Mouse (Mus musculus) embryonic facial prominence, embryonic 12.5 days (tissue): ENCODE results near the gene Gm20518. TPM values are rescaled to one million over a fixed set of nuclear protein-coding genes. Genes with fewer than 3 reads are reported as not detected.

Source experiments
- ATAC-seq: fragments of 200-750 bp; cut with Nextera tagmentation; 2 replicates; pipeline ENCODE4 v1.8.0; 2017; ENCODE audit not compliant: insufficient number of reproducible peaks, insufficient read depth, low FRiP score, low TSS enrichment
- H3K27ac ChIP-seq: fragments of 300-500 bp; sonication (generic); 2 replicates; pipeline ENCODE4 v1.5.1; 2016; ENCODE audit warnings: mild to moderate bottlenecking
- H3K27me3 ChIP-seq: fragments of 300-500 bp; sonication (generic); 2 replicates; pipeline ENCODE4 v1.6.1; 2016; ENCODE audit warnings: mild to moderate bottlenecking, moderate library complexity
- H3K36me3 ChIP-seq: fragments of 300-500 bp; sonication (generic); 2 replicates; pipeline ENCODE4 v1.6.1; 2016; ENCODE audit warnings: mild to moderate bottlenecking
- H3K4me1 ChIP-seq: fragments of 300-500 bp; sonication (generic); 2 replicates; pipeline ENCODE4 v1.6.1; 2016
- H3K4me2 ChIP-seq: fragments of 300-500 bp; sonication (generic); replicated peaks from 2 replicates; pipeline ENCODE4 v1.6.1; 2016; ENCODE audit warnings: mild to moderate bottlenecking, moderate library complexity
- H3K4me3 ChIP-seq: fragments of 300-500 bp; sonication (generic); 2 replicates; pipeline ENCODE4 v1.5.1; 2016; ENCODE audit warnings: mild to moderate bottlenecking
- H3K9ac ChIP-seq: fragments of 300-500 bp; sonication (generic); 2 replicates; pipeline ENCODE4 v1.6.1; 2016; ENCODE audit warnings: mild to moderate bottlenecking, moderate library complexity
- H3K9me3 ChIP-seq: fragments of 300-500 bp; sonication (generic); 2 replicates; pipeline ENCODE4 v1.6.1; 2016; ENCODE audit warnings: mild to moderate bottlenecking, moderate library complexity
- WGBS: fragments of 180-500 bp; shearing (Covaris S2); methylation state at CpG from one replicate; pipeline ENCODE4 v1.1.7; 2016; 5-methylcytosine and 5-hydroxymethylcytosine counted together
- polyA plus RNA-seq: library from polyadenylated mRNA; unstranded; fragments of >200 nt; fragmentation: Nextera tagmentation; extraction: Ambion mirVana; gene quantifications from 2 replicates; pipeline ENCODE4 v1.2.1, GENCODE M21; 2016

The Gm20518 gene
- polyA plus RNA-seq, 1 experiment from 2014 or later = 0.19 TPM

DNA sequence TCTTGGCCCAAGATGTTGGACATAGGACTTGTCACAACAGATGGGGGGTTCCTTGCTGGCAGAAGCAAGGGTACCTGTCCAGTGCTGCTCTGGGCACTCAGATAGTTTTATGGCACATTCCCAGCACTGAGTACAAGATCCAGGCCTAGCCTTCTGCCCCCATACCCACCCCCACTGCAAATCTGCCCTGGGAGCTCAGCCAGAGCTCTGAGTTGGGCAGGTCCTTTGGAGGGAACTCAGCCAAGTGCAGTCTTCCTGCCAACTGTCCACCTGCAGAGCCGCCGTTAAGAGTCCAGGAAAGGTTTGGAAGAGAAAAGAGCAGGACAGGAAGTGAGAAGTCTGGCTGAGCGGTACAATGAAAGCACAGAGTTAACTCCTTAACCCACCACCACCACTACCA is 1.1 kb upstream of the Gm20518 start:
- H3K4me3 ChIP-seq = no peak overlapping the region
- H3K27ac ChIP-seq = no peak overlapping the region
- H3K27me3 ChIP-seq = no peaks in the 10 kb centered on the region
- no peak overlapping the region for H3K9ac ChIP-seq
- 81% methylated on average over 3 of the region's 3 CpGs for WGBS
- H3K4me2 ChIP-seq = no peak overlapping the region
- ATAC-seq = no peak
- no peaks in the 10 kb centered on the region for H3K36me3 ChIP-seq
- H3K9me3 ChIP-seq = no peaks in the 10 kb centered on the region
- peaks cover 19% of the 10 kb centered on the region for H3K4me1 ChIP-seq

GRCm38 (mm10) chr16:17890917-17891566 is 429 bp downstream of the Gm20518 start:
- peak; percentile 59 for ATAC-seq
- H3K4me2 ChIP-seq = peak overlapping the region; percentile 85
- WGBS = under 1% methylated on average over 44 of the region's 44 CpGs
- H3K9me3 ChIP-seq = no peaks in the 10 kb centered on the region
- no peaks in the 10 kb centered on the region for H3K27me3 ChIP-seq
- H3K27ac ChIP-seq = peak overlapping the region; percentile 95
- H3K4me1 ChIP-seq = peaks cover 19% of the 10 kb centered on the region
- peak overlapping the region; percentile 98 for H3K9ac ChIP-seq
- H3K36me3 ChIP-seq = no peaks in the 10 kb centered on the region
- peak overlapping the region; percentile 97 for H3K4me3 ChIP-seq

DNA sequence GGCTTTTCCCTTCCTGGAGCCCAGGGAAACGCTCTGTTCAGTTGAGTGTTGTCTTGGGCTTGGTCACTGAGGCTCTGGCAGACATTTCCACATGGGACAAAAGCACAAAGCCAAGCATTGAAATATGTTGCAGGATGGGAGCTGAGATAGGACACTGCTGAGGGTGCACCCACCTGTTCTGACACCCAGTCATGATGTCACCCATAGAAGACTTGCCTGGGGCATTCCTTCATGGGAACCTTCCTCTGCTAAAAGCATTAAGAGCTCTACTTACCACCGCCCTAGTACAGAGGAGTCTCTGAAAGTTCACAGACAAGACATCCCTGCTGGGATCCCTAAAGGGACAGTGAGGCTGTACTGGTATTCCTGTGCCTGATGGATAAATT is 1.1 kb downstream of the Gm20518 start:
- Histone ChIP-seq H3K36me3 (no peaks in the 10 kb centered on the region), H3K27ac (no peak overlapping the region), H3K4me1 (peaks cover 19% of the 10 kb centered on the region), H3K9ac (peak overlapping the region; percentile 98), H3K9me3 (no peaks in the 10 kb centered on the region), H3K4me2 (peak overlapping the region; percentile 85), H3K27me3 (no peaks in the 10 kb centered on the region), H3K4me3 (peak overlapping the region; percentile 97)
- WGBS = 47% methylated on average over 2 of the region's 2 CpGs
- no peak for ATAC-seq

DNA sequence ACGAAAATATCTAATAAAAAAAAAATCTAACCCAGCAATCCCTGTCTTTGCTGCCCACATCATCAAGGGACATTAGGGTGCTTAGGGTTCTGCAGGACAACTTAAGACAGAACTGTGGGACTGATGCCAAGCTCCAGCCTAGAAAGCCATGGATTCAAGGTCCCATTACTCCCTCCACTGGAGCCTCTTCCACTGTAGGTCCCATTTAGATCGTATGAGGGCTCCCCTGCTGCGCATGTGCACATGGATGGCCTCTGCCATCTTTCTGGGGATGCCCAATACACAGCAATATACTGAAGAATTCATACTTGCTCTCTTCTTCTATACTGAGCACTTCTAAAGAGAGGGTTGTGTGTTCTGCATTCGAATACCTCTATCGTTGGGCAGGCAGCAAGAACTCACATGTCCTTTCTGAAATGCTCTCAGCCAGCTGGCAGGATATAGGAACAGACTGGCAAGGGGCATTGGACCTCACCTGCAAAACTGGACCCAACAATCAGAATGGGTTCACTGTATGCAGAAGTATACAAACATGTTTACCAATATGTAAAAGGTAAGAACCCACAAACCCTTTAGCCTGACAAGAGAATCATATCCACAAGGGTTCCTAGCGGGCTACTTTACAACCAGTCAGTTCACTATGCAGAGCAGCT is 1.7 kb downstream of the Gm20518 start:
- Histone ChIP-seq H3K27ac (no peak overlapping the region), H3K4me1 (peaks cover 19% of the 10 kb centered on the region), H3K4me3 (peak overlapping the region; percentile 97), H3K36me3 (no peaks in the 10 kb centered on the region; the same call in 1 of the 2 replicates), H3K9me3 (no peaks in the 10 kb centered on the region), H3K27me3 (no peaks in the 10 kb centered on the region), H3K9ac (peak overlapping the region; percentile 98; the same call in 1 of the 2 replicates), H3K4me2 (peak overlapping the region; percentile 85)
- no peak for ATAC-seq
- 84% methylated on average over 6 of the region's 6 CpGs for WGBS

DNA sequence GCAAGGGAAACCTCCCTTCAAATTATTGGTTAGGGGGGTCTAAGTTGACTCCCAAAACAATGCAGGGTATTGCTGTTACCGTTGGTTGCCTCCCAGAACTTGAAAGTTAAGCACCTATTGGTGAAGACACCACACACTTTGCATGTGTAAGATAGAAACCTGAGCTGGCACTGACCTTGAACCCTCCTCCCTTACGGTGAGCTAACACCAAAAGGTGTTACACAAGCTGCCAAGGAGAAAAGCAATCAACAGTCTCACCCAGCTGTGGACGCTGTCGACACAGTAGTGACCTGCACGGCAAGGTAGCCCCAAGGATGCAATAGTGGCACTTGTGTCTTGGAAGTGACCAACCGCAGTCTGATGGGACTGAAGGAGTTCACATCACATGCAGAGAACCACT is 7.4 kb downstream of the Gm20518 start:
- no peak overlapping the region for H3K4me2 ChIP-seq
- no peak overlapping the region for H3K27ac ChIP-seq
- ATAC-seq = no peak
- H3K4me3 ChIP-seq = no peak overlapping the region
- H3K36me3 ChIP-seq = peaks cover 12% of the 10 kb centered on the region
- no peaks in the 10 kb centered on the region for H3K4me1 ChIP-seq
- WGBS = 86% methylated on average over 6 of the region's 6 CpGs
- no peaks in the 10 kb centered on the region for H3K9me3 ChIP-seq
- H3K27me3 ChIP-seq = no peaks in the 10 kb centered on the region
- no peak overlapping the region for H3K9ac ChIP-seq

DNA sequence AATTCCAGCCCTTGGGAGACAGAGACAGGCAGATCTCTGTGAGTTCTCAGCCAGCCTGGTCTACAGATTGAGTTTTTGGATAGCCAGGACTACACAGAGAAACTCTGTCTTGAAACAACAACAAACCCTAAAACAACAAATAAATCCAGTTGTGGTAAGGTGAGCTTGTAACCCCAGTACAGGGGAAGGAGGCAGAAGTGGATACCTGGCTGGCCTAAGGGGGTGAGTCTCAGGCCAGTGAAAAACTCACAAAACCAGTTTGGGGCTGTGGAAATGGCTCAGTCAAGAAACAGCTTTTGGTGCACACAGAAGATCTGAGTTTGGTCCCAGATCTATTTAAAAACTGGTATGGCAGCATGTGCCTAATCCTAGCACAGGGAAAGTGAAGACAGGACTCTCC is 9.3 kb downstream of the Gm20518 start:
- Histone ChIP-seq H3K27ac (no peak overlapping the region), H3K4me2 (no peak overlapping the region), H3K9ac (no peak overlapping the region), H3K27me3 (no peaks in the 10 kb centered on the region), H3K4me1 (no peaks in the 10 kb centered on the region), H3K9me3 (no peaks in the 10 kb centered on the region), H3K36me3 (peaks cover 12% of the 10 kb centered on the region), H3K4me3 (no peak overlapping the region)
- ATAC-seq = no peak

DNA sequence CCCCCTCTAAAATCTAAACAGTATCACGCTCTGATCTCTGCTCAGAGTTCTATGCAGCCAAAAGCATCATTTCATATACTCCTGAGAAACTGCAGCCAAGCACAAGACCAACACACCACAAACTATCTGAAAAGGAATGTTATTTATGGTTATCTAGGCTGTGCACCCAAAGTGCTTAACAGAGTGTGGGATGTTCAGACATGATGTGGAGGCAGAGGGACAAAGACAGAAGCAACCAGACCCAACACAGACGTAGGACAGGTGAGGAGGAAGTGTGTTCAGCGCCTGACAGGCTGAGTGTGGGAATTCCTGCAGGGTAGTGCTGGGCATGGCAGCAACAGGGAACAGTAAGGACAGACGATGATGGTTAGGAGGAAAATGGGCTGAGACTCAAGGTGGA is 11.9 kb downstream of the Gm20518 start:
- H3K9ac ChIP-seq = no peak overlapping the region
- peaks cover 12% of the 10 kb centered on the region for H3K36me3 ChIP-seq
- no peaks in the 10 kb centered on the region for H3K27me3 ChIP-seq
- H3K9me3 ChIP-seq = no peaks in the 10 kb centered on the region
- no peak for ATAC-seq
- H3K4me1 ChIP-seq = no peaks in the 10 kb centered on the region
- H3K4me3 ChIP-seq = no peak overlapping the region
- no peak overlapping the region for H3K27ac ChIP-seq
- H3K4me2 ChIP-seq = no peak overlapping the region
- WGBS = 94% methylated on average over 4 of the region's 4 CpGs

- no peak overlapping the region for H3K4me2 ChIP-seq
- no peaks in the 10 kb centered on the region for H3K9me3 ChIP-seq
- no peak for ATAC-seq
- H3K4me3 ChIP-seq = no peak overlapping the region
- H3K27ac ChIP-seq = no peak overlapping the region
- H3K27me3 ChIP-seq = no peaks in the 10 kb centered on the region
- 91% methylated on average over 1 of the region's 1 CpGs for WGBS
- H3K36me3 ChIP-seq = peaks cover 25% of the 10 kb centered on the region
- no peaks in the 10 kb centered on the region for H3K4me1 ChIP-seq
- H3K9ac ChIP-seq = no peak overlapping the region
Measured at GRCm38 (mm10) chr16:17876096-17876495, 15.4 kb downstream of the Gm20518 start.

DNA sequence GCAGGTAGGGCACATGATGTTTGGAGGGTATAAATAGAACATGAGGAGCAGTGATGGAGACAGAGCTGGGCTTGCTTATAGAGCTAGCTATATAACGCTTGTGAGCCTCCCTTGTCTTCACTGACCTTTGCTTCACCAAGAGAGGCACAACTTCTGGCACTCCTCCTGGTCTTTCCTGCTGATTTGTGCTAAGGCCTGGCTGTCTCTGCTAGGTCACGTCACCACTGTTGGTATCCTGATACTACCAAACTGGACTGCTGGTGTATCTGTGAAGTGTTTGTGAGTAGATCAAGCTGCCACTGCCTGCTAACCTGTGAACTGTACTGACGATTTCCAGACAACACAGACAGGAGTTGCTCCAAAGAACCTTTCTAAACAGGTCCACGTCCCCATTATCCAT is 16.3 kb downstream of the Gm20518 start:
- ATAC-seq = no peak
- 81% methylated on average over 4 of the region's 4 CpGs for WGBS

GRCm38 (mm10) chr16:17872995-17873394 is 18.5 kb downstream of the Gm20518 start:
- Histone ChIP-seq H3K9ac (no peak overlapping the region), H3K4me2 (no peak overlapping the region), H3K4me1 (no peaks in the 10 kb centered on the region), H3K27me3 (no peaks in the 10 kb centered on the region), H3K36me3 (peaks cover 50% of the 10 kb centered on the region), H3K9me3 (no peaks in the 10 kb centered on the region), H3K4me3 (no peak overlapping the region), H3K27ac (no peak overlapping the region)
- 59% methylated on average over 4 of the region's 4 CpGs for WGBS
- no peak for ATAC-seq

More for the DNA sequence above, 16.3 kb downstream of the Gm20518 start:
- H3K9me3 ChIP-seq = no peaks in the 10 kb centered on the region
- H3K4me3 ChIP-seq = no peak overlapping the region
- H3K4me1 ChIP-seq = no peaks in the 10 kb centered on the region
- H3K27ac ChIP-seq = no peak overlapping the region
- peaks cover 32% of the 10 kb centered on the region for H3K36me3 ChIP-seq
- no peak overlapping the region for H3K4me2 ChIP-seq
- no peak overlapping the region for H3K9ac ChIP-seq
- no peaks in the 10 kb centered on the region for H3K27me3 ChIP-seq

DNA sequence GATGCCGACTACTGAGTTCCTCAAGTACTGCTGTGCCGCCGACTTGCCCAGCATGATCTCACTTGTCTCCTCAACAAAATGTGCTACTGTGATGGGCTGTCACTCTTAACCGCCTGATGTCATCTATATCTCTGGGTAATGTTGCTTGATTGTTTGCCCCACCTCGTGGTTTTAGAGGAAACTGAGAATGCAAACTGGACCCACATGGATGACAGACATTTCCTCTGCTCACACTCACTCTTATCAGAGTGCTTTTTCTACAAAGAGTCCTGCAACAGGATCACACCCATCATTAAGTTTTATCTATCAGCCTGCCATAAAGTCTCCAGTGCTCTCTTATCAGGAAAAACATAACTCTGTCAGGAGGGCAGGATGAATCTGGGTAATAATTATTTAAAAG is 20.2 kb downstream of the Gm20518 start:
- Histone ChIP-seq H3K36me3 (peaks cover 50% of the 10 kb centered on the region), H3K9me3 (no peaks in the 10 kb centered on the region), H3K4me2 (no peak overlapping the region), H3K4me1 (no peaks in the 10 kb centered on the region), H3K27ac (no peak overlapping the region), H3K9ac (no peak overlapping the region), H3K4me3 (no peak overlapping the region), H3K27me3 (no peaks in the 10 kb centered on the region)
- no peak for ATAC-seq
- 90% methylated on average over 5 of the region's 5 CpGs for WGBS

DNA sequence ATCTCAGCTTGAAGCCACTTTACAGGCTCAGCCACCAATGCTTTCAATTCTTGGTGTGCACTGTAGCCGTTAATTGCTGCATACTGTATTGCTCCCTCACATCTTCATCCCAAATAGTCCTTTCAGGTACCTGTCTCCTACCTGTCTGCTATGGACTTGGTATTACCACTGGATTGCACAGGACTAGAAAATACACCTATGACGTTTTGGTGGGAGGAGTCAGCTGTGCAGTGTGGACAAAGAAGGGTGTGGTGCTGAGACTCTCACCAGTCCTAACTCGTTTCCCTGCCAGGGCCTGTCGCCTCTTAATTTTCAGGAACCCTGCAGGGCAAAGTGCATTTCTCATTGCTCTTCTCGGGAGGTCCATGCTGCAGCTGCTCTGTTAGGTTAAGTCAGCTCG is 25.7 kb downstream of the Gm20518 start:
- Histone ChIP-seq H3K9me3 (no peaks in the 10 kb centered on the region), H3K36me3 (peaks cover 33% of the 10 kb centered on the region), H3K4me3 (no peak overlapping the region), H3K27ac (no peak overlapping the region), H3K9ac (no peak overlapping the region), H3K4me1 (no peaks in the 10 kb centered on the region; the same call in 1 of the 2 replicates), H3K4me2 (no peak overlapping the region), H3K27me3 (no peaks in the 10 kb centered on the region)
- 76% methylated on average over 6 of the region's 6 CpGs for WGBS
- ATAC-seq = no peak
